Mouse (Mus musculus) embryonic fibroblast, embryonic 13.5 days (primary cell): ENCODE measurements around the gene Fhdc1.

ENCODE experiments used
- CTCF ChIP-seq: IDR thresholded peaks from 2 replicates; pipeline ENCODE4 v1.5.1; 2011; ENCODE audit warnings: mild to moderate bottlenecking, control low read depth, low read length, moderate library complexity, borderline replicate concordance; ENCODE audit not compliant: insufficient read depth
- POLR2A ChIP-seq: IDR thresholded peaks from 2 replicates; pipeline ENCODE4 v1.6.1; 2011; ENCODE audit warnings: low read depth, mild to moderate bottlenecking, control low read depth, low read length, moderate library complexity

GRCm38 (mm10) chr3:84488716-84489115 is 8.5 kb upstream of the Fhdc1 start:
- TF ChIP-seq POLR2A (no peak), CTCF (no peak)
